Mouse (Mus musculus): ENCODE measurements around the gene Lamb2.

- no peak for TF ChIP-seq CTCF (IDR thresholded peaks at IDR 0.05)
- TF ChIP-seq EP300 (IDR thresholded peaks at IDR 0.05; ENCODE audit: insufficient read depth, low read depth, low read length), result no peak
- TF ChIP-seq POLR2A (IDR thresholded peaks at IDR 0.05; ENCODE audit: insufficient read depth, low read depth, low read length), result no peak
Observed at GRCm38 (mm10) chr9:108494146-108494825, 14.8 kb downstream of the Lamb2 start.

Measured in heart, adult 2 months (tissue).